Mouse (Mus musculus) urinary bladder, postnatal 25 days (tissue): ENCODE results near the gene BC003965.

Experiments
- DNase-seq: peaks from one replicate; pipeline ENCODE4 v3.0.0; 2022; ENCODE audit warnings: low spot score

Gene BC003965

DNA sequence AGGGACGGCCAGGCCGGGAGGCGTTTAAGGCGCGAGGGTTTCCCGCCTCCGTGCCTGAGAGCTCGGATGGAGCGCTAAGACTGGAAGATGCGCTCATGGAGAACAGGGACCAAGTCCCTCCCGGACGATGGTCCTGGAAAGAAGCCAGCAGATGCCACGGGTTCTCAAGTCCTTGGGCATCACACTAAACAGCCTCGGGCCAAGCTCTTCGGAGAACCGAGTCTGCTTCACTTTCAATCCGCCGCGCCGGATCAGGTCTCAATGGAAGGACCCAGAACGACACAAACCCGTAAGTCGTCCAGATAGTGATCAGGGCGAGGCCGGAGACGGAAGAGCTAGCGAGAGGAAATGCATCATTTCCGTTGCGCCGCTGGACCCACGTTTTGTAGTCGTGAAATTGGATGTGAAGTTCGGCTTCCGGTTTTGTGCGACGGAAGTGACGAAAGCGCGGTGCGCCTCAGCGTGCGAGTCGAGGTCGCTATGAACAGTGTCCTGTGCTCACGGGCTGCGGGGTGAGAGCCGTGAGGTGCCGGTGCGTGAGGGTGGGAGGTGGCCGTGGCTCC is at the start of gene BC003965:
Gene BC003965, plus strand, starts transcription at position 426 of the 563 bp plus-strand sequence.
- DNase-seq = peak; percentile 98

DNA sequence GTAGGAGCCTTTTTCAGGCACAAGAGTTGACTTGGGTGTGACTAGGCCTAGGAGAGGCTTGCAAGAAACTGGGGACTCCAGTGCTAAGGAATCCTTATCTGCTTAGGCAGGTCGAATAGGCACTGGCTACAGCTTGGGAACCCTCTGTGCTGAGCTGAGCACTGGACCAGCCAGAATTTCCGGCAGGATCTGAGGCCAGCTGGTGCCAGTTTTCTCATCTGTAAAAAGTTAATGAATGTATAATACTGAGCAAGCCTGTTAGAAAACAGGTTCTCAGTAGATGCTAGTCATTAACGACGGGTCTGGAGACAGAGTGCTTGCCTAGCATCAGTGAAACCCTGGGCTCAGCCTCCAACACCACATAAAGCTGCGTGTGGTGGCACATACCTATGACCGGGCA is 48.7 kb upstream of the BC003965 start:
- no peak for DNase-seq

DNA sequence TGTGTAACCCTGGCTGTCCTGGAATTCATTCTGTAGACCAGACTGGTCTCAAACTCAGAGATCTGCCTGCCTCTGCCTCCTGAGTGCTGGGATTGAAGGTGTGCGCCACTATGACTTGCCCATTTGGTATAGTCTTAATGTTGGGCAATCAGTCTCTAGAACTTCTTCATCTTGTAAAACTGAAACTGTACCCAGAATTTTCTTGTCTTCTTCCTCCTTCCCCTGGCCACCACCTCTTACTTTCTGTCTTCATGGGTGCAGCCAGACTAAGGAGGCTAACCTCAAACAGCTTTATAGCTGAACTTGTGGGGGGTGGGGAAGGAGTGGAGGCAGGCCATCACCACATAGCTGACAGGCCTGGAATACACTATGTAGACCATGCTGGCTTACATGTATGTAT is 45.6 kb upstream of the BC003965 start:
- no peak for DNase-seq

DNA sequence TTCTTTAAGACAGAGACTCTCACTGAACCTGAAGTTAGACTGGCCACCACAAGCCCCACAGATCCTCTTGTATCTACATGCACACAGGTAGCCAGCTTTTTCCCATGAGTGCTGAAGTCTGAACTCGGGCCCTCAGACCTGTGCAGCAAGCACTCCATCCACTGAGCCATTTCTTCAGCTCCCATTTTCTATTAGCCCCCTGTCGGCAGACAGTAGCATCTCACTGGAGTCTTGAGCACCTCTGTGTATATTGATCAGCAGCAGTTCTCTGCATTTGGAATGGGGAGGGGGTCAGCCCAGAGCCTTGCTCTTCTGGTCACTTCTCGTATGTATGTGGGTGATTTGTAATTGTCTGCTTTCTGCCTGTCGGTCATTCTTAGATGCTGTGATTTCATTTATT is 44.4 kb upstream of the BC003965 start:
- DNase-seq = no peak

DNA sequence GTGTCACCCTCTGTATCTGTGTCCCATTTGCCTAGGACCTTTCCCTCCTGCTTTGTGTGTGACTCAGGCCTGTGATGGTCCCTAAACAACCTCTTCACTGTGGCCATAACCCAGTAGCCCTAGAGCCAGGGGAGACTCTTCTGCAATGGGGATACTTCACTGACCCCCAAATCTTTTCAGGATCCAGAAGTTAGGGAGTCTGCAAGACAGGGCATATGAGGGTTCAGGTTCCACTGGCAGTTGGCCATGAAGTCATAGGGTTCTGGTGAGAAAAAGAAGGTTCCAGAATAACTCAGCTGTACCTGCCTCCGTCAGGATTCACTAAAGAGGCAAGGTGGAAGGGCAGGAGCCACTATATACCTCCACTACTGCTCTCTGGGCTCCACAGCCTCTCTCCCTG is 22.2 kb upstream of the BC003965 start, which contains the start of gene Ccdc154:
Gene Ccdc154, plus strand, starts transcription at position 301 of the 400 bp plus-strand sequence.
- DNase-seq = no peak

DNA sequence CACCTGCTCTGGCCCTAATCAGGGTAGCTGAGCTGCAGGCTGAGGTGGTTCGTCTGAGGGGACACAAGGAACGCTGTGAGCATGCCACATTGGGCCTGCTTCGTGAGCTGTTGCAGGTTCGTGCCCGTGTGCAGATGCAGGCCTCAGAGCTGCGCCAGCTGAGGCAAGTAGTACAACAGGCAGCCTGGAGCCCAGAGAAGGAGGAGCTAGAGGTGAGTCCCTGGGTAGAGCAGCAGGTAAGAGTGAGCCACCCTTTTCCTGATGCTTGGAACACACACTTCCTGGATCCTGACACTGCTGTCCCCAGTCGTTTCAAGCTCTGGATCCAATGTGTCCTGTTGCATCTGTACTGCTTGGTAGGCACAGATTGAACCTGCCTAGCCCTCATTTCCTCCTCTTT is 21.0 kb upstream of the BC003965 start:
- no peak for DNase-seq

DNA sequence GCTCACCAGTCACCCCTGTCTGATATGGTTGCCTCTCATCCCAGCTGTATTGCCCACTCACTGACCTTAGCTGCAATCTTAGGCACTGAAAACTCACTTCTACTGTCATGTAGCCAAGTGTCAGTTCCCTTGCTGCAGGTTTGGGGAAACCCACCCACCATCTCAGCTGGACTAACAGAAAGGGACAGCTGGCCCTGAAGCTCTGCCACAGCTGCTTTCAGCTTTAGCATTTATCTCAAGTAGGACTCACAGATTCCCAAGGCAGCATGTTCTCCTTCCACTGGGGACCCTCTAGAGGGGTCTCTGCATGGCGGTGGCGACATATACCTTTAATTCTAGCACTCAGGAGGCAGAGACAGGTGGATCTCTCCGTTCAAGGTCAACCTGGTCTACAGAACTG is 19.6 kb upstream of the BC003965 start:
- DNase-seq = no peak

DNA sequence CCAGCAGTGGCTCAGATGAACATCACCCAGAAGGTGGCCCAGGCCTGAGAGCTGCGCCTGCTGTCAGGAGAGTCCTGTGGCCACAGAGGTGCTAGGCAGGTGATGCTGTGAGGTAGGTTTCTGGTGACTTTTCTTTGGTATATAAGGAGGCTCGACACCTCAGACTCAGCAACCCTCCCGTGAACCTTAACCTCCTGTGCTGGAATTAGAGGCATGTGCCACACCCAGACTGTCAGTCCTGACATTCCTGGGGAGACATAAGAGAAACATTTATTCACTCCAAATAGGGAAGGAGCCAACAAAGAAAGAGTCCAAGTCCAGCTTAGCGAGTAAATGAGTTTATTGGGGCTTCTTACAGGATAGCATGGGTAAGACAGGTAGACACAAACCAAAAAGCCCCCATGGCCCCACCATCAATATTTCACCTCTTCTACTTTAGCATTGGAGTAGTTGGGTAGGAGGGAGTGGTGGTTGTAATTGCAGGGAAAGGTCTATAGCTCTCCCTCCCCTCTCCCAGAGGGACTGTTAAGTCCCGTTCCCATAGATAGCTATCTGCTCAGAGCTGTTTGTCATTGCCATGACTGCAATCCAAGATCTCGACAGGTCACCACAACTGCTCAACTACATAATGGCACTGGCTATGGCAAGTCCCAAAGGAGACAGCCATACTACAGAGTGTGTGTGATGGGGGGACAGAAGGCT is 18.2 kb upstream of the BC003965 start:
- no peak for DNase-seq

DNA sequence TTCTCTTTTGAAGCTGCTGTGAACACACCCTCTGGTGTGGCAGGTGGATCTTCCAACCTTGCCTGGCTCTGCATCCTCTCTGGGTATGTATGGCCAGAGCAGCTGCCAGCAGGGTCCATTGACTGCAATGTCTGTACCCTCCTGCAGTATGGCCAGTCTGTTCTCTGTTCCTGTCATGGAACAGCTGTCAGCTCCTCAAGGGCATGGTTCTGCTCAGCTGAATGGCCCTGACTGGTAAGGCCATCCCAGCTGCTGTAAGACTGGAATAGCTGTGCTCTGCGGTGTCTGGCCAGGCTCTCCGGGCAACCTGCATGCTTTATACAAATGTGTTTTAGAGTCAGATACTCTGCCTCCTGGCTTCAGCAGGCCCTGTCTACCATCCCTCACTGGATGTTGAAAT is 14.6 kb upstream of the BC003965 start:
- no peak for DNase-seq

DNA sequence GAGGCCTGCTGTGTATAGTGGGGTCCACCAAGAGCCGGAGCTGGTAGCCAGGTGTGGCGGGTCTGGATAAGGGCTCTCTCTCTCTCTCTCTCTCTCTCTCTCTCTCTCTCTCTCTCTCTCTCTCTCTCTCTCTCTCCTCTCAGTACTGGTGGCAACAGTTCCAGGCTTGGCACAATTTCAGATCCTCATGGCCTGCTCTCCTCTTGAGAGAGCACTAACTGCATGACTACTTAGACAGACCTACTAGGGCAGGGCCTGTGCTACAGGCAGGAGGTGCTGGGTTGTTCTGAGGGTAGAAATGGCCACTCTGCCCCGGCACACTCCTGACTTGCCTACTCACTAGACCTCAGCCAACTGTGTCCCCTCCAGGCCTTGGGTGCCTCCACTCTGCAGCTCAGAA is 11.8 kb upstream of the BC003965 start:
- DNase-seq = no peak

DNA sequence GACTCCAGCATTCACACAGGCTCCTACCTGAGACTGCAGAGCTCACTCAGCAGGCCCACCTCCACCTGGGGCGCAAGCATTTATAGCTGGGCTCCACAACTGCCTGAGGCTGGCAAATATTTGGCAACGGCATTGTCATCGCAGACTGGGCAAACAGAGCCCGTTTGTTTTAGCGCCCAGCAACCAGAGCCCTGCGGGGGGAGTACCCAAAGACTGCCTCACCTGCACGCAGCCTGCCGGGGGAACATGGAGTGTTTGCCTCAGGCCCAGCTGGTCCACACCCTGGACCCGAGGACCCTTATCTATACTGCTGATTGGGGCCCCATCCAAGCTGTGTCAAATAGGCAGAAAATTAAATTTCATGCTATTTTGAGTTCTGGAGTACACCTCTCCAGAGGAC is 8.9 kb upstream of the BC003965 start, which contains the start of gene Gm38655:
Gene Gm38655, minus strand, starts transcription at position 61 of the 400 bp plus-strand sequence.
- DNase-seq = peak; percentile 24

DNA sequence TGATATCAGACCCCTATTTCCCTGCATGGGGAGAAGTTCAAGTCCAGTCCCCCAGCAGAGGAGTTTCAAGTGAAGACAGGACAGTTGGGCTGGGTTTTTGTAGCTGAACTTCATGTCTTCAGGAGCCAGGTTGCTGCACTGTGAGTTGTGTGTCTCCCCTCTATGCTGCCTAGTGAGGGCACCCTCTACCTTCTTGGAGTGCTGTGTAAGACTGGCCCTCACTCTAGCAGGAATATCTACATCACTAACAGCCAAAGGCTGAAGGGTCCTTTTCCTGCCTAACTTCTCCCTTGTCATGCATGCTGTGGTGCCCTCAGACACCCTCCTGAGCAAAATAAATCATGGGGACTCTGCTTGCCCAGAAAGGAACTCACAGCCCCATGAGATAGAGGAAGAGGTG is 1.1 kb upstream of the BC003965 start:
- no peak for DNase-seq

DNA sequence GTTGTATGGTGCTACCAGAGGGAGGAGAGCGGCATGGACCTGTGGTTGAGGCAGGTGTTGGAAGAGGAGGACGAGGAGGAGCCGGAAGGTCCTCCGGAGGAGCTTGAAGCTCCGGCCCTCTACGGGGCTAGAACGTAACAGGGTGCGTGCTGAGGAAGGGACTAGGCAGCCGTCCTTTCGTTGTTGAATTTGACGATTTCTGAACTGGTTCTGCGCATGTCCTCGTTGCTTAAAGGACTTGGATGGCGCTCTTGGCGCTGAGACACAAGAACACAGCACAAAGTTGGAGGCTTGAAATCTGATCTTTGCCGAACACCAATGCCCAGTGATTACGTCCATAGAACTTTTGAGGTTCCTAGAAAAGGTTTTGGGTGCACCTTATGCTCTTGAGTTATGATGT is 607 bp downstream of the BC003965 start:
- DNase-seq = no peak

DNA sequence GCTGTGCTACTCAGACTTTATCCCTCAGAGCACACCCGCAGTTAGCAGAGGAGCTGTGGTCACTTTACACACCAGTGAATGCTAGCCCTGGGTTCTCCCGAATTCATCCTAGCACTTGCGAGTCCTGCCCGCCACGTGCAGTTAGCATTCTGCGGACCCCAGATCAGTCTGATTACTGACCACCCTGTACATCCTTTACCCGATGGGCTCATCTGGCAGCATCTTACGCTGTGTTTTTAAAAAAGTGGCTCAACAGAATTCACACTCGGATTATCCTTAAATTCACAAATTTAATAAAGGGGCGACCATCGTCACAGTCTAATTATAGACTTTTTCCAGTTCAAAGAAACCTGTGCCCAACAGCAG is 3.4 kb downstream of the BC003965 start:
- no peak for DNase-seq

DNA sequence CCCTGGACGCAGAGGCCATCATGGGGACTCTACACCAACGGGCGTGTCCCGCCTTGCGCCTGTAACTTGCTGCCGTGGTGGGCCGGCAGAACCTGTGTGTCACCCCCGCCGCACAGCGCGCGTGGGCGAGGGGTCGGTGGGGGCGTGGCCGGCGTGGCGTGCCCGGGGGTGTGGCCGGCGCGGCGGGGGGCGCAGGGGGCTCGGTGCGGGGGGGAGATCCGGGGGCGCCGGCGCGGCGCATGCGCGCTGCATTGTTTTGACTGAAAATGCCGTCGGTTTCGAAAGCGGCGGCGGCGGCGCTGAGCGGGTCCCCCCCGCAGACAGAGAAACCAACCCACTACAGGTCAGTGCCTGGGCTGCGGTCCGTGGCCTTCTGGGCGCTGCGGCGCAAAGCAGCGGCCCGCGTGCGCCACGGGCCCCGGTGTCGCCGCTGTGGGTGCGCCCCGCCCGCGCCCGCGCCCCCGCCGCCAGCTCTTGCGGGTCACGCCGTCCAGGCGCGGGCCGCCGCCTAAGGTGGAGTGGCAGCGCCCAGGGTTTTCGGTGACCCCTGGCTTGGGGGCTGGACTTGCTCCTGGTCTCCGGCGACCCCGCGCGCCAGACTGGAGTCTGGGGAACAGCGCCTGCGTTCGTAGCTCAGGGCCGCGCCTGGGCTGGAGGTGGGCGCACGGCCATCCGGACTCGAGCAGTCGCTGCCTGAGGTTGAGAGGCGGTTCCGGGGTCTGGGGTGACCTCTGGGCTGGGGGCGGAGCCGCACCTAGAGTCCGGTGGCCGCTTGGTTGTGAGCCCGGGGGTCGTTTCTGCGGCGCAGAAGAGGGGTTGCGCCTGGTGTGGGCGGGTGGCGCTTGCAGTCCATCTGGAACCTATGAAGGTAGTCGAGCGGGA is 4.0 kb downstream of the BC003965 start, which contains the start of gene Unkl:
Gene Unkl, plus strand, starts transcription at position 248 of the 882 bp plus-strand sequence.
- DNase-seq = peak; percentile 75

DNA sequence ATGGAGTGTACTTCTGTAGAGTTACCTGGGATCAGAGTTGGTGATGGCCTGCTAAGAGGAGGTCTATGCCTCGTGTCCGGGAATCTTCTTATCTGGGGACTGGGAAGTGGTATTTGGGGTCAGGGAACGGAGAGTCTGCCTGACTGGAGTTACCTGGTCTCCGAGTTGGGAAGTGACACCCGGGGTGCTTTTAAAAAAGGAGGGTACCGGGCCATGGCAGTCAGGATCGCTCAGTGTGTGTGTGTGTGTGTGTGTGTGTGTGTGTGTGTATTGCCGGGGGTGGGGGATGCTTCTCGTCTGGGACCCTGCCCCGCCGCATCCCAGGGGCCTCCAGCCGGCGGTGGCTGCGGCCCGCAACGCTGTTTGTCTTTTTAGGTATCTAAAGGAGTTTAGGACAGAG is 4.7 kb downstream of the BC003965 start:
- DNase-seq = no peak

DNA sequence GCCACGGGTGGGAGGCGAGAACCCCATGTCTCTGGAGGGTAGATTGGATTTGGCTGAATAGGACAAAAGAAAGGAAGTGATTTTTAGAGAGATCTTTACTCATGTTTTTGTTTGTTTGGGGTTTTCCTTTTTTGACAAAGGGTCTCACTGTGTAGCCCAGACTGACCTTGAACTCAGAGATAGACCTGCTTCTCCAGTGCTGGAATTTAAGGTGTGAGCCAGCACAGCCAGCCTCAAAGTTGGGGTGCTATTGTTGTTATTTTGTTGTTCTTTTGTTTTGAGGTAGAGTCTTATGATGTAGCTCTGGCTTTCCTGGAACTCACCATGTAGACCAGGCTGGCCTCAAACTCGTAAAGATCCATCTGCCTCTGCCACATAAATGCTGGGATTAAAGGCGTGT is 18.0 kb downstream of the BC003965 start:
- DNase-seq = no peak

DNA sequence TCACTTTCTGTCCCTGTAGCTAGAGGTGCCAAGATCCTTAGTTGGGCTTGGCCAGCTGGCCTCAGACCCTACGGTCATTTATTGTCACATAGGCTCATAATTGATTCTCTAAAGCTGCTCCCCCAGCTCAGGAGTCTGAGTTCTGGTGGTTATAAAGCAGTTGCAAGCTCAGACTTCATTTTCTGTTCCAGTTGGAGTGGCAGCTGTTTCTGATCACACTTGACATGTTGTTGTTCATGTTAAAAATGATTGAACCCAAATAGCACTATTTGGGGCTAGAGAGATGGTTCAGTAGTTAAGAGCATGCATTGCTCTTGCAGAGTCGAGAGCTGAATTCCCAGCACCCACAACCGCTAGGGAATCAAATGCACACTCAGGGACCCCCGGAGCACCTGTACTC is 25.7 kb downstream of the BC003965 start:
- DNase-seq = no peak

DNA sequence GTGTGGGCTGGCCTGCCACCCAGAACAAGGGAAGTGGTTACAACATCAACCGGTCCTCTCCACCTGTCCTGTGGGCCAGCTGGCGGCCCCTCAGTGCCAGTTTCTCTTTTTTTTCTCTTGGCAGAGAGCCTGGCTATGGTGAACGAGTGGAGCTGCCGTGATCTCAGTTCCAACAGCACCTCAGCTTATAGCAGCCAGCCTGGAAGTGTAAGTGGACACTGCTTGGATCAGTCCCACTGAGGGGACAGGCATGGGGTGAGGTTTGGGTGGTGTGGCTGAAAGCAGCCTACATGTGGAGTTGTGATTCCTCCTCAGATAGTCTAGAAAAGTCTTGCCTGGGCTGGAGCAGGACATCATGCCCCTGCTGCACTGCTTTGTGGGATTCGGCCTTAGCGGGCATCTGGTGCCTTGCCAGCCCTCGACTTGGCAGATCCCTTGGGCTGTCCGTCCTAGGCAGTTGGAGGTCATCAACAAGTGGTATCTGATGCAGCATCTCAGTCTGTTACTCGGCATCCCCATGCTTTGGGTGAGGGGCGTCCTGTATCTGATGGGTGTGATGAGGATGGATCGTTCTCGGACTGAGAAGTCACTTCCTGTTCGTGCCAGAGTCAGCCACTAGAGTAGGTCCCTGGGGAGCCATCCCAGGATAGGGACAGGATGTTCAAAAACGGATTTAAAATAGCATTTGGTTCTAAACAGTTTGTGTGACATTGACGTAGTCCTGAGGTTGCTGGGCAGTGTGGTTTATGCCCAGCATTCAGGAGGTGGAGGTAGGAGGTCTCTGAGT is 26.5 kb downstream of the BC003965 start:
- DNase-seq = no peak

DNA sequence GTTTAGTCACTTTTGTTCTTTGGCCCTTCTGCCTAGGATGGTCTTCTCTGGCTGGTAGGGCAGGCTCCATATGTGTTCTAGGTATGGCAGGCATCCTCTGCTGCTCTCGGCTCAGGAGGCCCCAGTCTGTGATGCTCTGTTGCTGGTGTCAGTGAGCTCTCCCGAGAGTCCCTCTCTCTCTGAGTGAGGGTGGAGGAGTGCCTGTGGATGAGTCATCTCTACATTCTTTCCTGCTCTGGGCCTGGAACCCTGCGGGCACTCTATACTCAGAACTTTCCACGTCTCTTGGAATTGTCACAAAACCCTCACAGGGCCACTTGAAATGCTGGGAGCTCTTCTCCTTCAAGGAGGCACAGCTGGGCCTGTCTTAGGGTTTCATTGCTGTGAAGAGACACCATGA is 27.4 kb downstream of the BC003965 start:
- no peak for DNase-seq

DNA sequence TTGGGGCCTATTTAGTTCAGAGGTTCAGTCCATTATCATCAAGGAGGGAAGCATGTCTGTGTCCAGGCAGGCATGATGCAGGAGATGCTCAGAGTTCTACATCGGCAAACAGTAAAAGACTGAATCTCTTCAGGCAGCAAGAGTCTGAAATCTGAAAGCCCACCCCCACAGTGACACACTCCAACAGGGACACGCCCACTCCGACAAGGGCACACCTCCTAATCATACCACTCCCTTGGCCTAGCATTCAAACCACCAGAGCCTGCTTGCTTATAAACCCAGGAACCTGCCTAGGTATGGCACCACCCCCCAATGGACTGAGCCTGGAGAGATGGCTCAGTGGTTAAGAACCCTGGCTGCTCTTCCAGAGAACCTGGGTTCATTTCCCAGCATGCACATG is 31.1 kb downstream of the BC003965 start:
- no peak for DNase-seq

DNA sequence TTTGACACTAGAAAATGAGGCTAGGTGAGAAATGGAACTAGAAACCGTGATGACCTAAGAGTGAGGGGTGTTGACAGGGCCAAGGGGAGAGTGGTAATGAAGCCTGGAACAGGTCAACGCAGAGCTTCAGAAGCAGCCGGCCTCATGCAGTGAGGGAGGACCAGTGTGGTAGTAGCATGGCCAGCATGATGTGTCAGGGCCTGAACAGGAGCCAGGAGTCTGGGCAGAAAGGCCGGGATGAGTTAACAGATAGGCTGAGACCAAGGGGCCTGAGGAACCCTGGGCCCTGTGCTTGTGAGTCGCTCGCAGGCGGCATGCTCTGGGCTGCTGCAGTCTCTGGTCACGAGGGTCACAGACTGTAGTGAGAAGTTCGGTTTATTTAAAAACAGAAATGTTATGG is 34.6 kb downstream of the BC003965 start:
- no peak for DNase-seq
